Mouse (Mus musculus): ENCODE measurements around the gene Trpm5. TPM values are rescaled to one million over a fixed set of nuclear protein-coding genes. Genes with fewer than 3 reads are reported as not detected.

Gene Trpm5
- total RNA-seq, 1 experiment = 1.0 TPM

GRCm38 (mm10) chr7:143057667-143058220, 36.7 kb downstream of the Trpm5 start:
- in situ Hi-C loops (cut with MboI; ENCODE audit: low sequenced_read_pairs in 2 of 2, unreplicated experiment in 2 of 2) = no loop called here
- no peaks in the 10 kb centered on the region for H3K9me3 ChIP-seq (ENCODE audit: control insufficient read depth, insufficient read depth, low read depth, low read length)
- no peak overlapping the region for H3K27ac ChIP-seq (ENCODE audit: insufficient read depth, low read depth, low read length, poor library complexity, severe bottlenecking)
- DNase-seq (ENCODE audit: low read depth, low spot score) = no peak
- peaks cover 9 to 30% of the 10 kb centered on the region in 2 experiments; a peak in 3 of 4 replicates for H3K4me1 ChIP-seq (ENCODE audit: control insufficient read depth in 2 of 2, insufficient read depth in 2 of 2, low read length in 2 of 2, poor library complexity in 1 of 2)
- peaks cover 47% of the 10 kb centered on the region for H3K36me3 ChIP-seq (ENCODE audit: control insufficient read depth, insufficient read depth, low read length, poor library complexity, severe bottlenecking)
- TF ChIP-seq ZC3H11A (IDR thresholded peaks at IDR 0.05; ENCODE audit: borderline replicate concordance, low read depth, low read length) = no peak
- TF ChIP-seq CHD2 (IDR thresholded peaks at IDR 0.05; ENCODE audit: low read depth, low read length) = no peak
- no peak for TF ChIP-seq ZNF384 (IDR thresholded peaks at IDR 0.05; ENCODE audit: low read depth, low read length)
- no peak for TF ChIP-seq HCFC1 (IDR thresholded peaks at IDR 0.05; ENCODE audit: borderline replicate concordance, insufficient read depth, low read length)
- no peak for TF ChIP-seq MAFK (IDR thresholded peaks at IDR 0.05; ENCODE audit: insufficient read depth, low read depth, low read length)
- H3K4me3 ChIP-seq (ENCODE audit: insufficient read depth in 1 of 2, low read depth in 1 of 2, low read length in 2 of 2, poor library complexity in 1 of 2, severe bottlenecking in 1 of 2) = no peak overlapping the region
- H3K9ac ChIP-seq (ENCODE audit: insufficient read depth, low read depth, low read length, poor library complexity, severe bottlenecking) = no peak overlapping the region

GRCm38 (mm10) chr7:143057023-143057422, 37.4 kb downstream of the Trpm5 start:
- no peaks in the 10 kb centered on the region for H3K9me3 ChIP-seq (ENCODE audit: control insufficient read depth, insufficient read depth, low read depth, low read length)
- no peak overlapping the region for H3K9ac ChIP-seq (ENCODE audit: insufficient read depth, low read depth, low read length, poor library complexity, severe bottlenecking)
- H3K4me1 ChIP-seq (ENCODE audit: control insufficient read depth in 2 of 2, insufficient read depth in 2 of 2, low read length in 2 of 2, poor library complexity in 1 of 2) = peaks cover 4 to 24% of the 10 kb centered on the region in 2 experiments; a peak in 3 of 4 replicates
- TF ChIP-seq CHD2 (IDR thresholded peaks at IDR 0.05; ENCODE audit: low read depth, low read length) (no peak), ZC3H11A (IDR thresholded peaks at IDR 0.05; ENCODE audit: borderline replicate concordance, low read depth, low read length) (no peak), ZNF384 (IDR thresholded peaks at IDR 0.05; ENCODE audit: low read depth, low read length) (no peak), MAFK (IDR thresholded peaks at IDR 0.05; ENCODE audit: insufficient read depth, low read depth, low read length) (no peak)
- in situ Hi-C loops (cut with MboI; ENCODE audit: low sequenced_read_pairs in 2 of 2, unreplicated experiment in 2 of 2) = no loop called here
- DNase-seq (ENCODE audit: low read depth, low spot score) = no peak
- no peak overlapping the region for H3K4me3 ChIP-seq (ENCODE audit: insufficient read depth in 1 of 2, low read depth in 1 of 2, low read length in 2 of 2, poor library complexity in 1 of 2, severe bottlenecking in 1 of 2)
- H3K36me3 ChIP-seq (ENCODE audit: control insufficient read depth, insufficient read depth, low read length, poor library complexity, severe bottlenecking) = peaks cover 40% of the 10 kb centered on the region
- no peak overlapping the region for H3K27ac ChIP-seq (ENCODE audit: insufficient read depth, low read depth, low read length, poor library complexity, severe bottlenecking)

GRCm38 (mm10) chr7:143055499-143056186, 38.8 kb downstream of the Trpm5 start:
- Histone ChIP-seq H3K27ac (ENCODE audit: insufficient read depth, low read depth, low read length, poor library complexity, severe bottlenecking) (no peak overlapping the region), H3K36me3 (ENCODE audit: control insufficient read depth, insufficient read depth, low read length, poor library complexity, severe bottlenecking) (peaks cover 34% of the 10 kb centered on the region), H3K4me1 (ENCODE audit: control insufficient read depth in 2 of 2, insufficient read depth in 2 of 2, low read length in 2 of 2, poor library complexity in 1 of 2) (peaks cover 3 to 18% of the 10 kb centered on the region in 2 experiments; a peak in 3 of 4 replicates), H3K9me3 (ENCODE audit: control insufficient read depth, insufficient read depth, low read depth, low read length) (no peaks in the 10 kb centered on the region), H3K4me3 (ENCODE audit: insufficient read depth in 1 of 2, low read depth in 1 of 2, low read length in 2 of 2, poor library complexity in 1 of 2, severe bottlenecking in 1 of 2) (peak overlapping the region; percentile 8 to 86; a peak in 1 of 4 replicates), H3K9ac (ENCODE audit: insufficient read depth, low read depth, low read length, poor library complexity, severe bottlenecking) (0 out of 2 replicates have a peak overlapping the region, but pooled peaks have one; percentile 5)
- no peak for DNase-seq (ENCODE audit: low read depth, low spot score)
- TF ChIP-seq ZNF384 (IDR thresholded peaks at IDR 0.05; ENCODE audit: low read depth, low read length) = no peak
- no peak for TF ChIP-seq CHD2 (IDR thresholded peaks at IDR 0.05; ENCODE audit: low read depth, low read length)
- TF ChIP-seq HCFC1 (IDR thresholded peaks at IDR 0.05; ENCODE audit: borderline replicate concordance, insufficient read depth, low read length) = no peak
- no peak for TF ChIP-seq ZC3H11A (IDR thresholded peaks at IDR 0.05; ENCODE audit: borderline replicate concordance, low read depth, low read length)
- no peak for TF ChIP-seq MAFK (IDR thresholded peaks at IDR 0.05; ENCODE audit: insufficient read depth, low read depth, low read length)
- in situ Hi-C loops (cut with MboI; ENCODE audit: low sequenced_read_pairs in 2 of 2, unreplicated experiment in 2 of 2) = no loop called here

GRCm38 (mm10) chr7:143055001-143055400, 39.4 kb downstream of the Trpm5 start:
- no peak for TF ChIP-seq CHD2 (IDR thresholded peaks at IDR 0.05; ENCODE audit: low read depth, low read length)
- no peak for TF ChIP-seq ZC3H11A (IDR thresholded peaks at IDR 0.05; ENCODE audit: borderline replicate concordance, low read depth, low read length)
- no peak for TF ChIP-seq HCFC1 (IDR thresholded peaks at IDR 0.05; ENCODE audit: borderline replicate concordance, insufficient read depth, low read length)
- no peak for TF ChIP-seq ZNF384 (IDR thresholded peaks at IDR 0.05; ENCODE audit: low read depth, low read length)
- no peak for TF ChIP-seq MAFK (IDR thresholded peaks at IDR 0.05; ENCODE audit: insufficient read depth, low read depth, low read length)
- in situ Hi-C loops (cut with MboI; ENCODE audit: low sequenced_read_pairs in 2 of 2, unreplicated experiment in 2 of 2) = no loop called here
- Histone ChIP-seq H3K9me3 (ENCODE audit: control insufficient read depth, insufficient read depth, low read depth, low read length) (no peaks in the 10 kb centered on the region), H3K9ac (ENCODE audit: insufficient read depth, low read depth, low read length, poor library complexity, severe bottlenecking) (peak overlapping the region; percentile 84), H3K36me3 (ENCODE audit: control insufficient read depth, insufficient read depth, low read length, poor library complexity, severe bottlenecking) (peaks cover 31% of the 10 kb centered on the region), H3K4me3 (ENCODE audit: insufficient read depth in 1 of 2, low read depth in 1 of 2, low read length in 2 of 2, poor library complexity in 1 of 2, severe bottlenecking in 1 of 2) (peak overlapping the region; percentile 80 to 86), H3K4me1 (ENCODE audit: control insufficient read depth in 2 of 2, insufficient read depth in 2 of 2, low read length in 2 of 2, poor library complexity in 1 of 2) (peaks cover 3 to 18% of the 10 kb centered on the region in 2 experiments; a peak in 3 of 4 replicates), H3K27ac (ENCODE audit: insufficient read depth, low read depth, low read length, poor library complexity, severe bottlenecking) (peak overlapping the region; percentile 6; the same call in 1 of the 2 replicates)
- no peak for DNase-seq (ENCODE audit: low read depth, low spot score)

All from ES-E14 (cell line).